Mouse (Mus musculus) midbrain, embryonic 16.5 days (tissue): ENCODE results near the gene Ptges3l. TPM values are rescaled to one million over a fixed set of nuclear protein-coding genes. Genes with fewer than 3 reads are reported as not detected.
"Not testable (repeated sequence)": the region's sequence is repeated elsewhere in the genome, so short reads cannot be mapped to it uniquely, and the experiment has no call there.

ENCODE experiments used
- ATAC-seq: fragments of 200-750 bp; cut with Nextera tagmentation; 2 replicates; pipeline ENCODE4 v1.8.0; 2017; ENCODE audit warnings: moderate TSS enrichment
- H3K27ac ChIP-seq: fragments of 300-500 bp; sonication (generic); 2 replicates; pipeline ENCODE4 v1.5.1; 2014; ENCODE audit warnings: mild to moderate bottlenecking, low read length, mixed read lengths
- H3K27me3 ChIP-seq: fragments of 300-500 bp; sonication (generic); 2 replicates; pipeline ENCODE4 v1.6.1; 2014; ENCODE audit warnings: low read depth, low read length, mixed read lengths; ENCODE audit not compliant: control insufficient read depth, insufficient read depth
- H3K36me3 ChIP-seq: fragments of 300-500 bp; sonication (generic); 2 replicates; pipeline ENCODE4 v1.6.1; 2014; ENCODE audit warnings: mild to moderate bottlenecking, low read length, moderate library complexity, mixed read lengths; ENCODE audit not compliant: control insufficient read depth, insufficient read depth
- H3K4me1 ChIP-seq: fragments of 300-500 bp; sonication (generic); 2 replicates; pipeline ENCODE4 v1.6.1; 2014; ENCODE audit warnings: mild to moderate bottlenecking, low read length, mixed read lengths; ENCODE audit not compliant: control insufficient read depth, insufficient read depth
- H3K4me2 ChIP-seq: fragments of 300-500 bp; sonication (generic); 2 replicates; pipeline ENCODE4 v1.6.1; 2014; ENCODE audit warnings: mild to moderate bottlenecking, low read length, mixed read lengths
- H3K4me3 ChIP-seq: fragments of 300-500 bp; sonication (generic); 2 replicates; pipeline ENCODE4 v1.5.1; 2014; ENCODE audit warnings: low read depth, mild to moderate bottlenecking, low read length, moderate library complexity, mixed read lengths
- H3K9ac ChIP-seq: fragments of 300-500 bp; sonication (generic); 2 replicates; pipeline ENCODE4 v1.6.1; 2014; ENCODE audit warnings: low read depth, low read length, mixed read lengths
- H3K9me3 ChIP-seq: fragments of 300-500 bp; sonication (generic); replicated peaks from 2 replicates; pipeline ENCODE4 v1.6.1; 2014; ENCODE audit warnings: mild to moderate bottlenecking, low read length, mixed read lengths; ENCODE audit not compliant: control insufficient read depth, poor library complexity, severe bottlenecking
- WGBS: fragments of 180-500 bp; shearing (Covaris S2); extraction: QIAGEN DNeasy Blood & Tissue Kit; methylation state at CpG from one replicate; pipeline ENCODE4 v1.1.7; 2014; 5-methylcytosine and 5-hydroxymethylcytosine counted together
- polyA plus RNA-seq: library from polyadenylated mRNA; unstranded; fragments of >200 nt; fragmentation: Nextera tagmentation; extraction: Ambion mirVana; gene quantifications from 2 replicates; pipeline ENCODE4 v1.2.1, GENCODE M21; 2015

The Ptges3l gene
- polyA plus RNA-seq, 1 experiment from 2014 or later = 3.1 TPM

GRCm38 (mm10) chr11:101467477-101468262 lies 42.5 kb upstream of the Ptges3l start:
- H3K27me3 ChIP-seq = no peaks in the 10 kb centered on the region
- H3K4me3 ChIP-seq = peak overlapping the region; percentile 85
- H3K27ac ChIP-seq = peak overlapping the region; percentile 82
- no peaks in the 10 kb centered on the region for H3K36me3 ChIP-seq
- no peaks in the 10 kb centered on the region for H3K9me3 ChIP-seq
- peak overlapping the region; percentile 90 for H3K9ac ChIP-seq
- WGBS = 0% methylated on average over 41 of the region's 54 CpGs
- ATAC-seq = peak; percentile 49
- peaks cover 40% of the 10 kb centered on the region for H3K4me1 ChIP-seq
- H3K4me2 ChIP-seq = peak overlapping the region; percentile 66

GRCm38 (mm10) chr11:101466552-101466950 lies 41.4 kb upstream of the Ptges3l start:
- H3K4me2 ChIP-seq = peak overlapping the region; percentile 79
- peaks cover 46% of the 10 kb centered on the region for H3K4me1 ChIP-seq
- H3K27me3 ChIP-seq, H3K36me3 ChIP-seq, H3K27ac ChIP-seq, H3K9me3 ChIP-seq, ATAC-seq: not testable (repeated sequence)
- WGBS = 66% methylated on average over 5 of the region's 5 CpGs
- peak overlapping the region; percentile 97 for H3K9ac ChIP-seq
- peak overlapping the region; percentile 98 for H3K4me3 ChIP-seq

GRCm38 (mm10) chr11:101465869-101466551 lies 40.9 kb upstream of the Ptges3l start, which contains the start of gene Vat1:
Gene Vat1 (minus strand): TSS chr11:101466230.
- peaks cover 14% of the 10 kb centered on the region for H3K36me3 ChIP-seq
- ATAC-seq = peak; percentile 79
- peak within 1 kb of the TSS; percentile 97 for H3K9ac ChIP-seq
- no peaks in the 10 kb centered on the region for H3K9me3 ChIP-seq
- WGBS = under 1% methylated on average over 60 of the region's 60 CpGs
- peak within 1 kb of the TSS; percentile 79 for H3K4me2 ChIP-seq
- H3K4me1 ChIP-seq = peaks cover 46% of the 10 kb centered on the region
- no peaks in the 10 kb centered on the region for H3K27me3 ChIP-seq
- peak within 1 kb of the TSS; percentile 96 for H3K27ac ChIP-seq
- H3K4me3 ChIP-seq = peak within 1 kb of the TSS; percentile 98

GRCm38 (mm10) chr11:101465101-101465868 lies 40.2 kb upstream of the Ptges3l start:
- H3K36me3 ChIP-seq = peaks cover 18% of the 10 kb centered on the region
- ATAC-seq = peak; percentile 41
- H3K4me2 ChIP-seq = peak overlapping the region; percentile 79
- no peaks in the 10 kb centered on the region for H3K27me3 ChIP-seq
- WGBS = 0% methylated on average over 51 of the region's 51 CpGs
- H3K27ac ChIP-seq = peak overlapping the region; percentile 96
- H3K4me1 ChIP-seq = peaks cover 46% of the 10 kb centered on the region
- peak overlapping the region; percentile 97 for H3K9ac ChIP-seq
- H3K9me3 ChIP-seq = no peaks in the 10 kb centered on the region
- peak overlapping the region; percentile 98 for H3K4me3 ChIP-seq

GRCm38 (mm10) chr11:101464211-101465100 lies 39.3 kb upstream of the Ptges3l start, which contains the start of gene Rnd2:
Gene Rnd2 (plus strand): TSS chr11:101464999.
- peak within 1 kb of the TSS; percentile 96 for H3K27ac ChIP-seq
- no peaks in the 10 kb centered on the region for H3K9me3 ChIP-seq
- peak within 1 kb of the TSS; percentile 97 for H3K9ac ChIP-seq
- H3K36me3 ChIP-seq = peaks cover 25% of the 10 kb centered on the region
- H3K4me3 ChIP-seq = peak within 1 kb of the TSS; percentile 98
- peak within 1 kb of the TSS; percentile 79 for H3K4me2 ChIP-seq
- 12% methylated on average over 12 of the region's 12 CpGs for WGBS
- peaks cover 46% of the 10 kb centered on the region for H3K4me1 ChIP-seq
- no peaks in the 10 kb centered on the region for H3K27me3 ChIP-seq
- ATAC-seq = no peak

GRCm38 (mm10) chr11:101462583-101463440 lies 37.7 kb upstream of the Ptges3l start:
- peak overlapping the region; percentile 98; the same call in 1 of the 2 replicates for H3K4me3 ChIP-seq
- 26% methylated on average over 13 of the region's 13 CpGs for WGBS
- peak overlapping the region; percentile 45 for H3K9ac ChIP-seq
- H3K4me2 ChIP-seq = peak overlapping the region; percentile 79
- no peaks in the 10 kb centered on the region for H3K9me3 ChIP-seq
- ATAC-seq = peak; percentile 40; the same call in 1 of the 2 replicates
- no peaks in the 10 kb centered on the region for H3K27me3 ChIP-seq
- peak overlapping the region; percentile 53 for H3K27ac ChIP-seq
- peaks cover 33% of the 10 kb centered on the region for H3K36me3 ChIP-seq
- peaks cover 39% of the 10 kb centered on the region for H3K4me1 ChIP-seq

- WGBS = 58% methylated on average over 14 of the region's 14 CpGs
- no peaks in the 10 kb centered on the region for H3K9me3 ChIP-seq
- no peak for ATAC-seq
- H3K36me3 ChIP-seq = peaks cover 40% of the 10 kb centered on the region
- peak overlapping the region; percentile 79 for H3K4me2 ChIP-seq
- peak overlapping the region; percentile 53 for H3K27ac ChIP-seq
- H3K4me1 ChIP-seq = peaks cover 33% of the 10 kb centered on the region
- H3K4me3 ChIP-seq = no peak overlapping the region
- no peaks in the 10 kb centered on the region for H3K27me3 ChIP-seq
- H3K9ac ChIP-seq = 0 out of 2 replicates have a peak overlapping the region, but pooled peaks have one; percentile 38
These were observed 37.0 kb upstream of the Ptges3l start for GRCm38 (mm10) chr11:101462141-101462540.
